Mouse (Mus musculus) C2C12 (cell line): Measurements from ENCODE around the gene Snrpa1.

Source experiments
- CTCF ChIP-seq: IDR thresholded peaks from one replicate; pipeline ENCODE4 v1.5.1; 2011; ENCODE audit not compliant: control insufficient read depth, insufficient read depth, insufficient read length
- MAX ChIP-seq: IDR thresholded peaks from one replicate; pipeline ENCODE4 v1.6.1; 2011; ENCODE audit warnings: mild to moderate bottlenecking, control low read depth
- MYOD1 ChIP-seq: IDR thresholded peaks from one replicate; pipeline ENCODE4 v1.6.1; 2011; ENCODE audit warnings: low read depth; ENCODE audit not compliant: control insufficient read depth, insufficient read length
- MYOG ChIP-seq: IDR thresholded peaks from one replicate; pipeline ENCODE4 v1.6.1; 2011; ENCODE audit not compliant: control insufficient read depth, insufficient read length; ENCODE audit errors: extremely low read depth

DNA sequence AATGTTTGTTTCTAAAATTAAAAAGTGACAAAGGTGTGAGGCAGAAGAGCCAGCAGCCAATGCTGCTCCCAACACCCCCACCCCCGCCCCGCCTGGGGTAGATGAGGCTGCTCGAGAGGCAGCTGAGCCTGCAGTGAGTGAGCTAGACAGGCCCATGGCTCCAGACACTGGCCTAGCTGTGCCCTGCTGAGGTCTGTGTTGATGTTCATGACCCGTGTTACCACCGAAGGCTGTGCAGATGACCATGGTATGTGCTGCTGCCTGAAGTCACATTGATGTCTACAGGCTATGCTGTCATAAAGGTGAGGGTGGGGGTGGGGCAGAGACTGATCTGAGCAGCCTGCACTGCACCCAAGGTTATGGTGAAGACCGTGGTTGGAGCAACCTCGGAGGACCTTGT, 40.0 kb downstream of the Snrpa1 start:
- TF ChIP-seq CTCF (no peak), MAX (no peak), MYOD1 (no peak), MYOG (no peak)
